Mouse (Mus musculus): Measurements from ENCODE around the gene Hba-a1. TPM values are rescaled to one million over a fixed set of nuclear protein-coding genes. Genes with fewer than 3 reads are reported as not detected.
"Not testable (repeated sequence)": the region's sequence is repeated elsewhere in the genome, so short reads cannot be mapped to it uniquely, and the experiment has no call there.

Hba-a1 gene
- total RNA-seq, 2 experiments from 2014 or later: 552 to 580 TPM

- DNase-seq (ENCODE audit: extremely low spot score in 1 of 2, low spot score in 1 of 2): not testable (repeated sequence)
Observed at GRCm38 (mm10) chr11:32292819-32293218, 9.5 kb downstream of the Hba-a1 start.

DNA sequence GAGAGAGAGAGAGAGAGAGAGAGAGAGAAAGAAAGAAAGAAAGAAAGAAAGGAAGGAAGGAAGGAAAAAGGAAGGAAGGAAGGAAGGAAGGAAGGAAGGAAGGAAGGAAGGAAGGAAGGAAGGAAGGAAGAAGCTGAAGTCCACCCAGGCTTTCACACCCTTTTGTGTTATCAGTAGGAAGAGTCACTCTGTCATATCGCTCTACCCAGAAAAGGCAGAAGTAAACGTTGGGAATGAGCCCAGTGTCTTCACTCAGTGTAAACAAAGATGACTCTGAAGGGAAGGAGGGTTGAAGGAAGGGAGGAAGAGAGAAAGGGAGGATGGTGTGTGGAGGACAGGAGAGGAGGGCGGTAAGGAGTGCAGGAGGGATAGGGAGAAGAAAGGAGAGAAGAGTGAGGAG is 10.2 kb downstream of the Hba-a1 start:
- not testable (repeated sequence) for DNase-seq (ENCODE audit: extremely low spot score in 1 of 2, low spot score in 1 of 2)

GRCm38 (mm10) chr11:32296203-32296602 is 12.9 kb downstream of the Hba-a1 start, which contains the start of gene Hba-a2:
Hba-a2 (plus strand) TSS chr11:32296489.
- DNase-seq (ENCODE audit: extremely low spot score in 1 of 2, low spot score in 1 of 2): not testable (repeated sequence)

DNA sequence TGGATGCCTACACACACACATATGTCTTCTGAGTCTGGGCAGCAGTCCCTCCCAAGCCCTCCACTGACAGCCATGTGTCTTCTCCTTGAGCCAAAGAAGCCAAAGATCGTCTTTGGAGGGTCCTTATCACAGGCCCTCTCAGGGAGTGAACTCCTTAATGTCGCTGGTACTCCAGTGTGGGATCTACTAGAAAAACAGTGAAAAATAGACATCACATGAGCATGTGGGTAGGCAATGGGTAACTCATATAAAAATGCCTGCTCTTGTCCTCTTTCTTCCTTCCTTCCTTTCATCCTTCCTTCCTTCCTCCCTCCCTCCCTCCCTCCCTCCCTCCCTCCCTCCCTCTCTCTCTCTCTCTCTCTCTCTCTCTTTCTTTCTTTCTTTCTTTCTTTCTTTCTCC is 14.1 kb downstream of the Hba-a1 start:
- DNase-seq (ENCODE audit: extremely low spot score in 1 of 2, low spot score in 1 of 2): not testable (repeated sequence)

DNA sequence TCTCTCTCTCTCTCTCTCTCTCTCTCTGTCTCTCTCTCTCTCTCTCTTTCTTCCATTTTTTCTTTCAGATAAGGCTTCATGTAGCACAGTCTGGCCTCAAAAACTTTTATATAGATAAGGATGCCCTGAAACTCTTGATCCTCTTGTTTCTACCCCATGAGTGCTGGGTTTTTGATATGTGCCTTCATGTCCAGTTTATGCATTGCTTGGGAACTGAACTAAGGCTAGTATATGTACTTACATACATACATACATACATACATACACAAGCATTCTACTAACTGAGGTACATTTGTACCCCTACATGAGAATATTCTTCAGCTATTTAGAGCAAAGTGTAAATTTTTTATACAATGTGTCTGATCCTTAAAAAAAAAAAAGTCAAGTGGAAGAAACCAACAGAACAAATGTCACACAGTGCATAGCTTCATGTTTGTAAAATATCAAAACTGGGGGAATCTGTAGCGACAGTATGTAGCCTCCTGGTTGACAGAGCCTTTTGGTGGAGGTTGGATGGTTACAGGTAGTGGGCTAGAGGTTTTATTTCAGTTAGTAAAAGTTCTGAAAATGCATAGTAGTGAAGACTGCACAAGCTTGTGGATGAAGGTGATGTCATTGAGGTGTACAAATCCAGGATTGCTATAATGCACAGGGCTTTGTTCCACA is 14.7 kb downstream of the Hba-a1 start:
- DNase-seq (ENCODE audit: extremely low spot score in 1 of 2, low spot score in 1 of 2): no peak

DNA sequence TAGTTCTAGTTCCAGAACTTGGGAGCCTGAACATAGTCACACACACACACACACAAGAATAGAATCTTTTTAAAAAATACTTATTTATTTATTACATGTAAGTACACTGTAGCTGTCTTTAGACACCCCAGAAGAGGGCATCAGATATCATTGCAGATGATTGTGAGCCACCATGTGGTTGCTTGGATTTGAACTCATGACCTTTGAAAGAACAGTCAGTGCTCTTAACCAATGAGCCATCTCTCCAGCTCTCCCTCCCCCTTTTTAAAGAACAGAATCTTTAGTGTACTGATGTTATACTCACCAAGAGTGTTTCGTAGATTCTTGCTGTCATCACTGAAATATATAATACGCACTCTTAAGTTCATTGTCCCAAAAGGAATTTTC is 15.2 kb downstream of the Hba-a1 start:
- no peak for DNase-seq (ENCODE audit: extremely low spot score in 1 of 2, low spot score in 1 of 2)

DNA sequence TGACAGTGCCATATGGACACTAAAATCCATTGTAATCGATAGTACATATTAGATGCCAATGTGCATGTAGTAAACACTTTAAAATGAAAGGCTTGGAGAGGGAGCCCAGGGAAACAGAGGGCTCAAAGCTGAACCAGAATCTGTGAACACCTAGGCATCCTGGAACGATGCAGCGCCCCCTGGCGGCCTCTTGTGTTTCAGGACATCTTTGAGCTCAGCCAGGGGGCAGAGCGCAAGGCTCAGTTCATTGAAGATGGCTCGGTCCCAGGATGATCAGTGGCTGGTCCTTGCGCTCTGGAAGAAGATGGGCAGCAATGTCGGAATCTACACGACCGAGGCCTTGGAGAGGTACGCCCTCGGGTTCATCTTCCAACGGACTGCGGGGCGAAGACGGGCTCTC is 16.6 kb downstream of the Hba-a1 start, which contains the start of gene Hbq1a:
Gene Hbq1a, plus strand, starts transcription at position 205 of the 400 bp plus-strand sequence.
- DNase-seq (ENCODE audit: extremely low spot score in 1 of 2, low spot score in 1 of 2): peak; percentile 52 to 67

DNA sequence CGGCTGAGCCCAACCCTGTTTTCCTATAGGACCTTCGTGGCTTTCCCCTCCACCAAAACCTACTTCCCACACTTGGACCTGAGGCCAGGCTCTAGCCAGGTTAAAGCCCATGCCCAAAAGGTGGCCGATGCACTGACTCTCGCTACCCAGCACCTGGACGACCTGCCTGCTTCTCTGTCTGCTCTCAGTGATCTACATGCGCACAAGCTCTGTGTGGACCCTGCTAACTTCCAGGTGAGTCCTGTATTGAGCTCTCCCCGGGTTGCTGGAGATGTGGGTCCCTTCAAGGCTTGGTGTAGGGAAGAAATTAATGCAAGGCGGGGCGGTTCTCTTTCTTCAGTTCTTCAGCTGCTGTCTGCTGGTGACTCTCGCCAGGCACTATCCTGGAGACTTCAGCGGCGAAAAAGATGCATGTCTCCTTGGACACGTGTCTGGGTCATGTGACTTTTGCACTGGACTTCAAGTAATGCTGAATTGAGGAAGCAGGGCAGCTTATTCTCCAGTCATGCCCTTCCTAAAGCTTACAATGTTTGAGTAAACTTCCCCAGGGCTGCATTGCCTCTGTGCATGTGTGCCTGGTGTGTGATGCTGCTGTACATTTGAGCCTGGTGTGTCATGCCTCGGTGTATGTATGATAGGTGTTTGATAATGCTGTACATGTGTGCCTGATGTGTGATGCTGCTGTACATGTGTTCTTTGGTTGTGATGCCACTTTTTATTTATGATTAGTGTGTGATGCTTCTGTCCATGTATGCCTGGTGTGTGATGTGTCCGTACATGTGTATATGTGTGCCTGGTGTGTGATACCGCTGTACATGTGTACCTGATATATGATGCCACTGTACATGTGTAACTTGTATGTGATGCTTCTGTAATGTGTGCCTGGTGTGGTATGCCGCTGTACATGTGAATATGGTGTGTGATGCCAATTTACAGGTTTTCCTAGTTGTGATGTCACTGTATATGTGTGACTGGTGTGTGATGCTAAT is 17.3 kb downstream of the Hba-a1 start:
- no peak for DNase-seq (ENCODE audit: extremely low spot score in 1 of 2, low spot score in 1 of 2)

GRCm38 (mm10) chr11:32301506-32301905 is 18.2 kb downstream of the Hba-a1 start:
- DNase-seq (ENCODE audit: extremely low spot score in 1 of 2, low spot score in 1 of 2): no peak

- DNase-seq (ENCODE audit: extremely low spot score in 1 of 2, low spot score in 1 of 2): no peak
Observed at GRCm38 (mm10) chr11:32302824-32303419, 19.6 kb downstream of the Hba-a1 start.

GRCm38 (mm10) chr11:32303455-32303854 is 20.1 kb downstream of the Hba-a1 start:
- DNase-seq (ENCODE audit: extremely low spot score in 1 of 2, low spot score in 1 of 2): no peak

- DNase-seq (ENCODE audit: extremely low spot score in 1 of 2, low spot score in 1 of 2): no peak
Observed at GRCm38 (mm10) chr11:32307006-32307405, 23.7 kb downstream of the Hba-a1 start.

GRCm38 (mm10) chr11:32309446-32309845 is 26.1 kb downstream of the Hba-a1 start:
- DNase-seq (ENCODE audit: extremely low spot score in 1 of 2, low spot score in 1 of 2): no peak

- DNase-seq (ENCODE audit: extremely low spot score in 1 of 2, low spot score in 1 of 2): no peak
Observed at GRCm38 (mm10) chr11:32309928-32310327, 26.6 kb downstream of the Hba-a1 start.

- no peak for DNase-seq (ENCODE audit: extremely low spot score in 1 of 2, low spot score in 1 of 2)
Observed at GRCm38 (mm10) chr11:32316009-32316408, 32.7 kb downstream of the Hba-a1 start.

- no peak for DNase-seq (ENCODE audit: extremely low spot score in 1 of 2, low spot score in 1 of 2)
Observed at GRCm38 (mm10) chr11:32320507-32321195, 37.3 kb downstream of the Hba-a1 start.

DNA sequence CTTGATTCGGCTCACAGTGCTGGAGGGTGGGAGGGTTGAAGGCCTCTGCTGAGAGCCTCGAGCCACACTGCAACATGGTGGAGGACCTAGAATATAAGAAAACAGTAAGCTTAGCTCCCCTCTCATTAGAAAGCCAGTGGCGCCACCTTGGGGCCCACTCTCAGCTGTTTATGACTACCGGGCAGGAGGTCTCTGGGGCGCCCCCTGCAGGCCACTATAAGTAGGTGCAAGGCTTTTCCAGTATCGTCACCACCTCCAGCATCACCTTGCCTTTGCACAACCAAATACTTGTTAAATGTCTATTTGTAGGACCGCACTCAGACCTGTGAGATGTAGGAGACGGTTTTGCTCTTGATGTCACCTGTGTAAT is 37.9 kb downstream of the Hba-a1 start:
- DNase-seq (ENCODE audit: extremely low spot score in 1 of 2, low spot score in 1 of 2): peak; percentile 46 to 69

DNA sequence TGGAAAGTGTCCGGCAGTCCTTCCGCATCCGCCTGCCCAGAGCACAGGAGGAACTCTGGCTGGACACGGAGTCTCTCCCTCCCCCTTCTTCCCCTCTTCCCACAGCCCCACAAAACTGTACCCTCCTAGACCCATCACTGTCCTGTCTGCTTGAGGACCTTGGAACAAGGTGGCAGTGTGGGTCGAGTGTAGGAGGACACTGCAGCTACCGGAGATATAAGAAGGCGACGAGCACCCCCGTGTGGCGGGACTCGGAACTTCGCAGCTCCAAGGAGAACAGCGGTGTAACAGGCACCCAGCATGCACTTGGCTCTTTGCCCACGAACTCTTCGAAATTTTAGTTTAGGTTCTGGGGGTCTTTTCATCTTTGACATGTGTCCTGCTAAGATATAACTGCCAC is 41.3 kb downstream of the Hba-a1 start:
- peak; percentile 84 to 97 for DNase-seq (ENCODE audit: extremely low spot score in 1 of 2, low spot score in 1 of 2)

DNA sequence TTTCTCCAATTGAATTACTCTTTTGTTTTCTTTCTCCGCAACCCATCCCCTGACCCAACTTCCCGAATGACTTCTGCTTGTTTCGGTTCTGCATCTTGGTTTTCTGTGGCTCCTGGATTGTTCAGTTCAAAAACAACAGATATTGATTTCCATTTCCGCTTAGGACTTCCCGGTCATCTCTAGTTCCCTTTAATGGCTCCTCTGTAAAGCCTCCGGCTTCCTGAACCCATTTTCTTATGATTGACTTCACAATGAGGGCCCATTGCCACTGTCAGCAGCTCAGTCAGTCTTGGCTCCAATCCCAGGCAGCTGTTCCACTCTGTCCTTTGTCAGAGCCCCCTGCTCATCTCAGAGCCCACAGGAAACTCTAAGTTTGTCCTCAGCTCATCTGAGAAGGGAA is 47.8 kb downstream of the Hba-a1 start:
- no peak for DNase-seq (ENCODE audit: extremely low spot score in 1 of 2, low spot score in 1 of 2)

GRCm38 (mm10) chr11:32331861-32332260 is 48.5 kb downstream of the Hba-a1 start:
- DNase-seq (ENCODE audit: extremely low spot score in 1 of 2, low spot score in 1 of 2): no peak
